Mouse (Mus musculus) kidney, embryonic 15.5 days (tissue): ENCODE results near the gene 1700028J19Rik. TPM values are rescaled to one million over a fixed set of nuclear protein-coding genes. Genes with fewer than 3 reads are reported as not detected.
"Not testable (repeated sequence)": the region's sequence is repeated elsewhere in the genome, so short reads cannot be mapped to it uniquely, and the experiment has no call there.

ENCODE experiments used
- ATAC-seq: fragments of 200-750 bp; cut with Nextera tagmentation; replicated peaks from 2 replicates; pipeline ENCODE4 v1.8.0; 2017; ENCODE audit warnings: moderate TSS enrichment; ENCODE audit not compliant: low FRiP score
- H3K27ac ChIP-seq: fragments of 300-500 bp; sonication (generic); 2 replicates; pipeline ENCODE4 v1.5.1; 2015; ENCODE audit warnings: mild to moderate bottlenecking, inconsistent platforms
- H3K27me3 ChIP-seq: fragments of 300-500 bp; sonication (generic); 2 replicates; pipeline ENCODE4 v1.6.1; 2015; ENCODE audit warnings: inconsistent platforms
- H3K36me3 ChIP-seq: fragments of 300-500 bp; sonication (generic); 2 replicates; pipeline ENCODE4 v1.6.1; 2015; ENCODE audit warnings: inconsistent platforms
- H3K4me1 ChIP-seq: fragments of 300-500 bp; sonication (generic); 2 replicates; pipeline ENCODE4 v1.6.1; 2015; ENCODE audit warnings: inconsistent platforms
- H3K4me2 ChIP-seq: fragments of 300-500 bp; sonication (generic); 2 replicates; pipeline ENCODE4 v1.6.1; 2015; ENCODE audit warnings: moderate library complexity, mild to moderate bottlenecking, inconsistent platforms
- H3K4me3 ChIP-seq: fragments of 300-500 bp; sonication (generic); replicated peaks from 2 replicates; pipeline ENCODE4 v1.5.1; 2015; ENCODE audit warnings: mild to moderate bottlenecking, inconsistent platforms
- H3K9ac ChIP-seq: fragments of 300-500 bp; sonication (generic); 2 replicates; pipeline ENCODE4 v1.6.1; 2015; ENCODE audit warnings: mild to moderate bottlenecking, inconsistent platforms
- H3K9me3 ChIP-seq: fragments of 300-500 bp; sonication (generic); replicated peaks from 2 replicates; pipeline ENCODE4 v1.6.1; 2016; ENCODE audit warnings: inconsistent platforms
- WGBS: fragments of 180-500 bp; shearing (Covaris S2); methylation state at CpG from one replicate; pipeline ENCODE4 v1.1.7; 2015; ENCODE audit warnings: mixed read lengths; 5-methylcytosine and 5-hydroxymethylcytosine counted together
- polyA plus RNA-seq: library from polyadenylated mRNA; unstranded; fragments of >200 nt; fragmentation: Nextera tagmentation; extraction: Ambion mirVana; gene quantifications from 2 replicates; pipeline ENCODE4 v1.2.1, GENCODE M21; 2015

Gene 1700028J19Rik
- polyA plus RNA-seq, 1 experiment from 2014 or later = 1.1 TPM

- Histone ChIP-seq H3K4me3 (no peak overlapping the region), H3K9ac (no peak overlapping the region), H3K27ac (no peak overlapping the region), H3K36me3 (no peaks in the 10 kb centered on the region), H3K27me3 (peaks cover 32% of the 10 kb centered on the region), H3K4me2 (no peak overlapping the region), H3K9me3 (no peaks in the 10 kb centered on the region), H3K4me1 (no peaks in the 10 kb centered on the region)
- ATAC-seq = no peak
- WGBS = 77% methylated on average over 2 of the region's 2 CpGs
These were observed 24.8 kb upstream of the 1700028J19Rik start for GRCm38 (mm10) chr7:44271309-44271708.

GRCm38 (mm10) chr7:44269397-44269796, 22.9 kb upstream of the 1700028J19Rik start:
- H3K9me3 ChIP-seq = no peaks in the 10 kb centered on the region
- peaks cover 29% of the 10 kb centered on the region for H3K27me3 ChIP-seq
- no peak overlapping the region for H3K4me3 ChIP-seq
- WGBS = 96% methylated on average over 2 of the region's 2 CpGs
- no peak overlapping the region for H3K27ac ChIP-seq
- ATAC-seq = no peak
- H3K36me3 ChIP-seq = no peaks in the 10 kb centered on the region
- no peak overlapping the region for H3K4me2 ChIP-seq
- H3K9ac ChIP-seq = no peak overlapping the region
- no peaks in the 10 kb centered on the region for H3K4me1 ChIP-seq

GRCm38 (mm10) chr7:44268117-44268516, 21.6 kb upstream of the 1700028J19Rik start:
- ATAC-seq = no peak
- WGBS = 75% methylated on average over 11 of the region's 11 CpGs

GRCm38 (mm10) chr7:44262791-44263643, 16.5 kb upstream of the 1700028J19Rik start:
- Histone ChIP-seq H3K27me3 (peaks cover 32% of the 10 kb centered on the region), H3K4me2 (peak overlapping the region; percentile 59), H3K9me3 (no peaks in the 10 kb centered on the region), H3K9ac (0 out of 2 replicates have a peak overlapping the region, but pooled peaks have one; percentile 5), H3K4me1 (peaks cover 6% of the 10 kb centered on the region), H3K27ac (no peak overlapping the region), H3K4me3 (peak overlapping the region; percentile 28), H3K36me3 (no peaks in the 10 kb centered on the region)
- peak; percentile 63 for ATAC-seq
- 3% methylated on average over 34 of the region's 34 CpGs for WGBS

More at GRCm38 (mm10) chr7:44268117-44268516, 21.6 kb upstream of the 1700028J19Rik start:
- H3K9ac ChIP-seq = no peak overlapping the region
- H3K9me3 ChIP-seq = no peaks in the 10 kb centered on the region
- no peak overlapping the region for H3K4me2 ChIP-seq
- no peaks in the 10 kb centered on the region for H3K36me3 ChIP-seq
- no peak overlapping the region for H3K27ac ChIP-seq
- no peak overlapping the region for H3K4me3 ChIP-seq
- peaks cover 30% of the 10 kb centered on the region for H3K27me3 ChIP-seq
- peaks cover 3% of the 10 kb centered on the region for H3K4me1 ChIP-seq

- Histone ChIP-seq H3K4me3 (no peak within 1 kb of the TSS), H3K4me2 (no peak within 1 kb of the TSS), H3K4me1 (peaks cover 6% of the 10 kb centered on the region), H3K27me3 (peaks cover 24% of the 10 kb centered on the region), H3K9me3 (no peaks in the 10 kb centered on the region), H3K27ac (no peak within 1 kb of the TSS), H3K36me3 (no peaks in the 10 kb centered on the region), H3K9ac (no peak within 1 kb of the TSS)
- WGBS = 54% methylated on average over 5 of the region's 5 CpGs
- ATAC-seq = no peak
These were observed 14.7 kb upstream of the 1700028J19Rik start, which contains the start of gene Gm15517 for GRCm38 (mm10) chr7:44261147-44261546. Gm15517 (plus strand) TSS chr7:44261447.

GRCm38 (mm10) chr7:44260410-44260809, 13.9 kb upstream of the 1700028J19Rik start:
- H3K9me3 ChIP-seq = no peaks in the 10 kb centered on the region
- H3K4me1 ChIP-seq = peaks cover 6% of the 10 kb centered on the region
- no peak for ATAC-seq
- no peak overlapping the region for H3K27ac ChIP-seq
- no peaks in the 10 kb centered on the region for H3K36me3 ChIP-seq
- H3K4me2 ChIP-seq = no peak overlapping the region
- peaks cover 21% of the 10 kb centered on the region for H3K27me3 ChIP-seq
- H3K4me3 ChIP-seq = no peak overlapping the region
- WGBS = 75% methylated on average over 6 of the region's 6 CpGs
- no peak overlapping the region for H3K9ac ChIP-seq

- no peaks in the 10 kb centered on the region for H3K9me3 ChIP-seq
- no peak within 1 kb of the TSS for H3K9ac ChIP-seq
These were observed 10.8 kb upstream of the 1700028J19Rik start, which contains the start of gene Acp4 for GRCm38 (mm10) chr7:44257278-44257677. Acp4 (minus strand) TSS chr7:44257378.

GRCm38 (mm10) chr7:44254930-44255329, 8.4 kb upstream of the 1700028J19Rik start:
- no peaks in the 10 kb centered on the region for H3K9me3 ChIP-seq
- H3K4me1 ChIP-seq = 0 out of 2 replicates have a peak, but pooled peaks cover 13% of the 10 kb centered on the region
- H3K9ac ChIP-seq = no peak overlapping the region
- 0 out of 2 replicates have a peak overlapping the region, but pooled peaks have one; percentile 4 for H3K27ac ChIP-seq
- no peak overlapping the region for H3K4me3 ChIP-seq
- H3K27me3 ChIP-seq = no peaks in the 10 kb centered on the region
- peaks cover 40% of the 10 kb centered on the region for H3K36me3 ChIP-seq
- 83% methylated on average over 6 of the region's 6 CpGs for WGBS
- H3K4me2 ChIP-seq = no peak overlapping the region
- ATAC-seq = no peak

More at GRCm38 (mm10) chr7:44257278-44257677, 10.8 kb upstream of the 1700028J19Rik start, which contains the start of gene Acp4:
- no peak within 1 kb of the TSS for H3K4me3 ChIP-seq
- H3K4me1 ChIP-seq = 0 out of 2 replicates have a peak, but pooled peaks cover 4% of the 10 kb centered on the region
- no peak within 1 kb of the TSS for H3K27ac ChIP-seq
- H3K36me3 ChIP-seq = peaks cover 19% of the 10 kb centered on the region
- no peak for ATAC-seq
- 79% methylated on average over 4 of the region's 4 CpGs for WGBS
- no peak within 1 kb of the TSS for H3K4me2 ChIP-seq
- no peaks in the 10 kb centered on the region for H3K27me3 ChIP-seq

GRCm38 (mm10) chr7:44253023-44253616, 6.6 kb upstream of the 1700028J19Rik start:
- no peak for ATAC-seq
- H3K9me3 ChIP-seq = no peaks in the 10 kb centered on the region
- H3K4me3 ChIP-seq = no peak overlapping the region
- 74% methylated on average over 15 of the region's 15 CpGs for WGBS
- H3K4me2 ChIP-seq = no peak overlapping the region
- no peaks in the 10 kb centered on the region for H3K27me3 ChIP-seq
- peaks cover 29% of the 10 kb centered on the region for H3K4me1 ChIP-seq
- H3K27ac ChIP-seq = no peak overlapping the region
- H3K36me3 ChIP-seq = peaks cover 58% of the 10 kb centered on the region
- no peak overlapping the region for H3K9ac ChIP-seq

- H3K4me3 ChIP-seq = not testable (repeated sequence)
These were observed 4.3 kb upstream of the 1700028J19Rik start for GRCm38 (mm10) chr7:44250732-44251275.

GRCm38 (mm10) chr7:44249248-44249647, 2.8 kb upstream of the 1700028J19Rik start:
- no peak overlapping the region for H3K4me2 ChIP-seq
- H3K9ac ChIP-seq = no peak overlapping the region
- ATAC-seq = no peak
- H3K36me3 ChIP-seq = peaks cover 62% of the 10 kb centered on the region
- WGBS = 98% methylated on average over 4 of the region's 4 CpGs
- H3K4me1 ChIP-seq = peaks cover 42% of the 10 kb centered on the region
- no peak overlapping the region for H3K27ac ChIP-seq
- H3K4me3 ChIP-seq = no peak overlapping the region
- no peaks in the 10 kb centered on the region for H3K27me3 ChIP-seq
- H3K9me3 ChIP-seq = no peaks in the 10 kb centered on the region

More at GRCm38 (mm10) chr7:44250732-44251275, 4.3 kb upstream of the 1700028J19Rik start:
- ATAC-seq, H3K27ac ChIP-seq, H3K9me3 ChIP-seq, H3K27me3 ChIP-seq, H3K4me2 ChIP-seq: not testable (repeated sequence)
- 92% methylated on average over 17 of the region's 17 CpGs for WGBS
- Histone ChIP-seq H3K36me3 (peaks cover 62% of the 10 kb centered on the region), H3K4me1 (peaks cover 36% of the 10 kb centered on the region), H3K9ac (0 out of 2 replicates have a peak overlapping the region, but pooled peaks have one; percentile 4)
